Mouse (Mus musculus): ENCODE results near the gene Pank1. TPM values are rescaled to one million over a fixed set of nuclear protein-coding genes. Genes with fewer than 3 reads are reported as not detected.

The Pank1 gene
- total and polyA plus RNA-seq, 3 experiments, result 1.8 to 3.2 (median 2.9) TPM

- no peaks in the 10 kb centered on the region; a peak in 1 of 4 replicates for H3K4me1 ChIP-seq (ENCODE audit: control insufficient read depth in 1 of 2, insufficient read depth in 2 of 2)
- H3K9me3 ChIP-seq (replicated peaks; ENCODE audit: low read length), result no peaks in the 10 kb centered on the region
- dilution Hi-C loops (cut with MboI; ENCODE audit: extremely low pct_ligation_motif_present, extremely low pct_unique_long_range_greater_than_20kb, low sequenced_read_pairs), result no loop called here
- TF ChIP-seq UBTF (IDR thresholded peaks at IDR 0.05; ENCODE audit: low read depth, low read length) (no peak), IRF4 (IDR thresholded peaks at IDR 0.05; ENCODE audit: low read depth, low read length) (no peak), E2F4 (IDR thresholded peaks at IDR 0.05; ENCODE audit: insufficient replicate concordance, low read depth, low read length) (no peak), MAFK (IDR thresholded peaks at IDR 0.05; ENCODE audit: insufficient replicate concordance, low read length) (no peak)
- no peaks in the 10 kb centered on the region for H3K79me2 ChIP-seq (replicated peaks; ENCODE audit: control insufficient read depth, extremely low read depth, insufficient read depth, poor library complexity, severe bottlenecking)
- no peak overlapping the region for H3K27ac ChIP-seq (ENCODE audit: insufficient read depth, low read depth)
- no peak overlapping the region for H3K9ac ChIP-seq (ENCODE audit: insufficient read depth, low read depth)
- no peaks in the 10 kb centered on the region for H3K27me3 ChIP-seq (replicated peaks)
- no peaks in the 10 kb centered on the region for H3K36me3 ChIP-seq (replicated peaks in 1 of 2; ENCODE audit: control insufficient read depth in 1 of 2, insufficient read depth in 1 of 2, low read length in 1 of 2)
- no peak overlapping the region for H3K4me3 ChIP-seq (replicated peaks in 1 of 3; ENCODE audit: low read depth in 2 of 3, low read length in 2 of 3, poor library complexity in 1 of 3)
- H3K4me2 ChIP-seq (ENCODE audit: insufficient read depth, low read depth, poor library complexity, severe bottlenecking), result no peak overlapping the region
- DNase-seq (ENCODE audit: extremely low read depth), result no peak
- in situ Hi-C loops (cut with MboI; ENCODE audit: low pct_ligation_motif_present, low pct_unique_long_range_greater_than_20kb, low sequenced_read_pairs), result no loop called here
Measured at GRCm38 (mm10) chr19:34770764-34771163, 108.5 kb downstream of the Pank1 start.

- dilution Hi-C loops (cut with MboI; ENCODE audit: extremely low pct_ligation_motif_present, extremely low pct_unique_long_range_greater_than_20kb, low sequenced_read_pairs), result no loop called here
- Histone ChIP-seq H3K9me3 (replicated peaks; ENCODE audit: low read length) (no peaks in the 10 kb centered on the region), H3K27me3 (replicated peaks) (no peaks in the 10 kb centered on the region), H3K79me2 (replicated peaks; ENCODE audit: control insufficient read depth, extremely low read depth, insufficient read depth, poor library complexity, severe bottlenecking) (no peaks in the 10 kb centered on the region), H3K4me2 (ENCODE audit: insufficient read depth, low read depth, poor library complexity, severe bottlenecking) (no peak overlapping the region), H3K27ac (ENCODE audit: insufficient read depth, low read depth) (no peak overlapping the region), H3K9ac (ENCODE audit: insufficient read depth, low read depth) (no peak overlapping the region), H3K4me1 (ENCODE audit: control insufficient read depth in 1 of 2, insufficient read depth in 2 of 2) (no peaks in the 10 kb centered on the region), H3K4me3 (replicated peaks in 1 of 3; ENCODE audit: low read depth in 2 of 3, low read length in 2 of 3, poor library complexity in 1 of 3) (no peak overlapping the region), H3K36me3 (replicated peaks in 1 of 2; ENCODE audit: control insufficient read depth in 1 of 2, insufficient read depth in 1 of 2, low read length in 1 of 2) (no peaks in the 10 kb centered on the region)
- TF ChIP-seq GABPA (IDR thresholded peaks at IDR 0.05; ENCODE audit: insufficient replicate concordance, low read depth, low read length) (no peak), MAX (IDR thresholded peaks at IDR 0.05; ENCODE audit: low read length) (no peak), IRF4 (IDR thresholded peaks at IDR 0.05; ENCODE audit: low read depth, low read length) (no peak), USF1 (IDR thresholded peaks at IDR 0.05; ENCODE audit: low read depth, low read length) (no peak), USF2 (conservative IDR thresholded peaks at IDR 0.05; ENCODE audit: low read depth, low read length) (no peak), MAZ (IDR thresholded peaks at IDR 0.05; ENCODE audit: low read depth, low read length) (no peak), MEF2A (IDR thresholded peaks at IDR 0.05; ENCODE audit: borderline replicate concordance, low read depth, low read length) (no peak)
- DNase-seq (ENCODE audit: extremely low read depth), result no peak
- in situ Hi-C loops (cut with MboI; ENCODE audit: low pct_ligation_motif_present, low pct_unique_long_range_greater_than_20kb, low sequenced_read_pairs), result loop anchor here (10.0 kb wide), 1 partner anchor 74 kb away; no protein-coding TSS in a partner anchor
Measured at GRCm38 (mm10) chr19:34758754-34759153, 120.5 kb downstream of the Pank1 start.

Other genes starting within 250 kb of the Pank1 start
- not detected in 2 replicates for gene Ifit1bl2, start 238.7 kb downstream of the Pank1 start, total RNA-seq (2012; rRNA removed)
- 0.08 TPM in 2 replicates for gene Ifit1bl2, start 238.7 kb downstream of the Pank1 start, total RNA-seq (2014; rRNA removed)
- gene Ifit1bl2, start 238.7 kb downstream of the Pank1 start, polyA plus RNA-seq (2012; ENCODE audit: insufficient read length, low read depth), result 0.15 and 0.24 TPM in 2 replicates
- gene Ifit1, start 238.6 kb downstream of the Pank1 start, total RNA-seq (2012; rRNA removed), result 0.25 TPM in 2 replicates
- gene Ifit1, start 238.6 kb downstream of the Pank1 start, total RNA-seq (2014; rRNA removed), result 1.4 and 1.8 TPM in 2 replicates
- 2.3 and 2.5 TPM in 2 replicates for gene Ifit1, start 238.6 kb downstream of the Pank1 start, polyA plus RNA-seq (2012; ENCODE audit: insufficient read length, low read depth)
- gene Slc16a12, start 132.2 kb downstream of the Pank1 start, total RNA-seq (2012; rRNA removed), result 0.08 TPM in 2 replicates
- 0.08 and 0.46 TPM in 2 replicates for gene Slc16a12, start 132.2 kb downstream of the Pank1 start, total RNA-seq (2014; rRNA removed)
- 0.16 TPM in 1 of 2 replicates, not detected in the other for gene Slc16a12, start 132.2 kb downstream of the Pank1 start, polyA plus RNA-seq (2012; ENCODE audit: insufficient read length, low read depth)
- 32.4 and 40.1 TPM in 2 replicates for gene Kif20b, start 42.9 kb upstream of the Pank1 start, total RNA-seq (2012; rRNA removed)
- 89.0 and 104 TPM in 2 replicates for gene Kif20b, start 42.9 kb upstream of the Pank1 start, total RNA-seq (2014; rRNA removed)
- gene Kif20b, start 42.9 kb upstream of the Pank1 start, polyA plus RNA-seq (2012; ENCODE audit: insufficient read length, low read depth), result 46.3 and 59.5 TPM in 2 replicates

Data from CH12.LX (cell line).